Mouse (Mus musculus): ENCODE results near the gene Wdr24. TPM values are rescaled to one million over a fixed set of nuclear protein-coding genes. Genes with fewer than 3 reads are reported as not detected.

The Wdr24 gene
- polyA plus RNA-seq, 2 experiments = 26.0 to 45.1 TPM

DNA sequence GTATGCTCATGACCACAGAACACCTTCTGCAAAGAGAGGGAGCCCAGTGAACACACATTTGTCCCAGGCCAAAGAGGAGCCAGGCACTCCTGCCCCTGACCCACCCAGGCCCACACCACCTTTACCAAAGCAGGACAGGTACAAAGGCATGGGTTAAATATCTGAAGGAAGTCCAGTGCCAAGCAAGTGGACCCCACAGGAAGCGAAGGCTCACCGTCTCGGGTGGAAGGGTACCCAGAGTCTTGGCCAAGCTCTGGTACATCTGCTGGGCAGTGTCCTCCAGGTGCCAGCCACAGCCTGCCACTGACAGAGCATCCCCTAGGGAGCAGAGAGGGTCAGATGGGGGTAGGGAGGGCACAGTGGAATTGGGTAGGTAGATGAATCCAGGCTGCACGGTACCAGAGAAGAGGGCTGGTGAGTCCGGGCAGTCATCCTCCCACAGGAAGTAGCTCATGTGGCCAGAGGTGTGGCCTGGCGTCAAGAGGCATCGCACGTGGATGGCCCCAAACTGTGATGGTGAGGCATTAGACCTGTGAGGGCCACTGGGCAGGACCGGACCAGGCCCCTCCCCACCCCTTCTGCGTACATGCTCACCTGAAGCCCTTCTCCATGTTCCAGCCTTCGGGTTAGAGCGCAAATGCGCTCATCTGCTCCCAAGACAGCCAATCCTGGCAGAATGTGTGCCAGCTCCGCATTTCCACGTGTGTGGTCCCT lies 39.4 kb upstream of the Wdr24 start:
- Histone ChIP-seq H3K27me3 (ENCODE audit: control insufficient read depth, insufficient read depth, low read length) (no peaks in the 10 kb centered on the region), H3K9me3 (ENCODE audit: control insufficient read depth, low read length) (no peaks in the 10 kb centered on the region), H3K9ac (ENCODE audit: low read depth, low read length, severe bottlenecking) (peak overlapping the region; percentile 52; the same call in 1 of the 2 replicates), H3K36me3 (ENCODE audit: control insufficient read depth, insufficient read depth, low read length) (peaks cover 38% of the 10 kb centered on the region), H3K27ac (replicated peaks; ENCODE audit: low read depth, low read length) (no peak overlapping the region), H3K4me3 (replicated peaks; ENCODE audit: low read length) (peak overlapping the region; percentile 53), H3K4me2 (replicated peaks; ENCODE audit: low read depth, low read length, severe bottlenecking) (peak overlapping the region; percentile 70), H3K4me1 (ENCODE audit: control insufficient read depth, insufficient read depth, low read length) (peaks cover 13% of the 10 kb centered on the region)
- ATAC-seq (ENCODE audit: low FRiP score, low read depth) = no peak
- no peak for DNase-seq (ENCODE audit: low spot score)
- TF ChIP-seq POLR2A (IDR thresholded peaks at IDR 0.05; ENCODE audit: borderline replicate concordance, extremely low read depth, insufficient read depth, insufficient read length) = no peak
- 81% methylated on average over 15 of the region's 15 CpGs for WGBS

DNA sequence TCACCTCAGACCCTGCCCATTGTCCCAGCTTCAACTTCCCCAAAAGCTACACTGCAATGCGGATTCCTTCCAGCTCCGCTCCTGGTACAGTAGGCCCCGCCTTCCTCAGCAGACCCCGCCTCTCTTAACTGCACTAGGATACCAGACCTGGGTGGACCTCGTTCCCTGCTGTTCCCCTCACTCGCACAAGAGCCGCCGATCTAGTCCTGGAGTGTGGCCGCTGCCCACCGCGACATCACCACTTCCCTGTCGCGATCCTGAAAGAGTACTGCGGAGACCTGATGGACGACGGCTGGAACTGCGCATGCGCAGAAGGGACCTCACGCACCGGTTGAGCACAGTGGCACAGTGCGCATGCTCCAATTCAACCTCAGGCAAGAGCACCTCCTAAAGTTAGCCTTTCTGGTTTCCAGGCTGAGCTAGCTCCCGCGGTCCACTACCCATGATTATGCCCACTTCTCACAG lies 38.1 kb upstream of the Wdr24 start, which contains the start of gene Haghl:
Gene Haghl, minus strand, starts transcription at position 393 of the 465 bp plus-strand sequence.
- under 1% methylated on average over 23 of the region's 23 CpGs for WGBS
- peak; percentile 96 for DNase-seq (ENCODE audit: low spot score)
- H3K9me3 ChIP-seq (ENCODE audit: control insufficient read depth, low read length) = no peaks in the 10 kb centered on the region
- peak; percentile 90 for ATAC-seq (ENCODE audit: low FRiP score, low read depth)
- H3K27me3 ChIP-seq (ENCODE audit: control insufficient read depth, insufficient read depth, low read length) = no peaks in the 10 kb centered on the region
- H3K9ac ChIP-seq (ENCODE audit: low read depth, low read length, severe bottlenecking) = peak within 1 kb of the TSS; percentile 52
- H3K4me3 ChIP-seq (replicated peaks; ENCODE audit: low read length) = peak within 1 kb of the TSS; percentile 53
- peak within 1 kb of the TSS; percentile 59 for H3K27ac ChIP-seq (replicated peaks; ENCODE audit: low read depth, low read length)
- TF ChIP-seq POLR2A (IDR thresholded peaks at IDR 0.05; ENCODE audit: borderline replicate concordance, extremely low read depth, insufficient read depth, insufficient read length) = 0 out of 2 replicates have a peak, but pooled peaks have one; percentile 41
- H3K4me1 ChIP-seq (ENCODE audit: control insufficient read depth, insufficient read depth, low read length) = peaks cover 13% of the 10 kb centered on the region
- H3K36me3 ChIP-seq (ENCODE audit: control insufficient read depth, insufficient read depth, low read length) = peaks cover 47% of the 10 kb centered on the region
- H3K4me2 ChIP-seq (replicated peaks; ENCODE audit: low read depth, low read length, severe bottlenecking) = peak within 1 kb of the TSS; percentile 70

DNA sequence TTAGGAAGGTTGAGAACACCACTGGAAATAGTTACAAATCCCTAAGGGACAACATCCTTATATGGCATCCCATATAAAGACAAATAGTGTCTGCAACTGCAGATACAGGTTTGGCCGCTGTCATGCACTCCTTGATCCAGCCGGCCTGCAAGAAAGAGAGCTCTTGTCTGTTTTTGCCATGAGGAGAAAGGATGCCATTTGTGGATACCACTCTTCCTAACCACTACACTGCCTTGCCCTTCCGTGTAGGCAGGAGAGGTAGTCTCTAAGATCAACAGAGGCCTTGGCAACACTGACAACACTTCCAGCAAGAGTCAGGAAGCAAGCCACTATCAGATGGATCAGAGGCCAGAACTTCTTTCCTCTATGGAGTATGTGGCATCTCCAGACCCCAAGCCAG lies 37.1 kb upstream of the Wdr24 start, which contains the start of gene Ccdc78:
Gene Ccdc78, plus strand, starts transcription at position 301 of the 400 bp plus-strand sequence.
- Histone ChIP-seq H3K27me3 (ENCODE audit: control insufficient read depth, insufficient read depth, low read length) (no peaks in the 10 kb centered on the region), H3K27ac (replicated peaks; ENCODE audit: low read depth, low read length) (peak within 1 kb of the TSS; percentile 59), H3K9ac (ENCODE audit: low read depth, low read length, severe bottlenecking) (peak within 1 kb of the TSS; percentile 52), H3K9me3 (ENCODE audit: control insufficient read depth, low read length) (no peaks in the 10 kb centered on the region), H3K4me2 (replicated peaks; ENCODE audit: low read depth, low read length, severe bottlenecking) (peak within 1 kb of the TSS; percentile 70), H3K4me3 (replicated peaks; ENCODE audit: low read length) (peak within 1 kb of the TSS; percentile 53), H3K4me1 (ENCODE audit: control insufficient read depth, insufficient read depth, low read length) (peaks cover 17% of the 10 kb centered on the region), H3K36me3 (ENCODE audit: control insufficient read depth, insufficient read depth, low read length) (peaks cover 47% of the 10 kb centered on the region)
- WGBS = 87% methylated on average over 3 of the region's 3 CpGs
- TF ChIP-seq POLR2A (IDR thresholded peaks at IDR 0.05; ENCODE audit: borderline replicate concordance, extremely low read depth, insufficient read depth, insufficient read length) = no peak
- no peak for ATAC-seq (ENCODE audit: low FRiP score, low read depth)
- DNase-seq (ENCODE audit: low spot score) = no peak

DNA sequence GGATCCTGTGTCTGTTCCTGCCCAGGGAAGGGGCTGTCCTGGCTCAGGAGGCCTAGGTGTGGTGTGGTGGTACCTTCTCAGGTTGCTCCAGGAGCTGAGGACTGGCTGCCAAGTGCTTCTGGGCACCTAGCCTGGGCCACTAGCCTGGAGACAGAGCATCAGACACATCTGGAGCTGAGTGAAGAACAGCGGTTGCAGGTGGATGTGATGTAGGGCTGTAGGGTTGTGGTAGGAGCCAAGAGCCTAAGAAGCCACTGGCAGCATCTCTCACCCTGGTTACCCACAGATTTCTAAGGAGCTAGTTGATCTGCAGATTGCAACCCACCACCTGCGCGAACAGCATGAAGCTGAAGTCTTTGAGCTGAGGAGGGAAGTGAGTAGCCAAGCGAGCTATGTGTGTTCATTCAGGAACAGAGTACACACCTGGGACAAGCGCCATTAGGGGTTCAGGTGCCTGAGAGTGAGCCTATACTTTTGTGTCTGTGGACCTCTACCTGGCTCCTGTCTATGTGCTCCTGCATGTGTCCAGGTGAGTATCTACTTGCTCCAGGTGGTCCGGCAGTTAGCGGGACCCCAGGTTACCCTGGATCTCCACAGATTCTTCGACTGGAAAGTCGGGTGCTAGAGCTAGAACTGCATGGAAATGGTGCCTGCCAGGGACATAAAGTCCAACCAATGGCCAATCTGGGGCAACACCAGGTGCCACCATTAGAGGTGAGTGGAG lies 36.5 kb upstream of the Wdr24 start:
- DNase-seq (ENCODE audit: low spot score) = no peak
- WGBS = 94% methylated on average over 9 of the region's 9 CpGs
- no peak overlapping the region for H3K4me2 ChIP-seq (replicated peaks; ENCODE audit: low read depth, low read length, severe bottlenecking)
- no peak overlapping the region for H3K4me3 ChIP-seq (replicated peaks; ENCODE audit: low read length)
- peaks cover 40% of the 10 kb centered on the region for H3K36me3 ChIP-seq (ENCODE audit: control insufficient read depth, insufficient read depth, low read length)
- H3K27me3 ChIP-seq (ENCODE audit: control insufficient read depth, insufficient read depth, low read length) = no peaks in the 10 kb centered on the region
- peaks cover 20% of the 10 kb centered on the region for H3K4me1 ChIP-seq (ENCODE audit: control insufficient read depth, insufficient read depth, low read length)
- no peak for TF ChIP-seq POLR2A (IDR thresholded peaks at IDR 0.05; ENCODE audit: borderline replicate concordance, extremely low read depth, insufficient read depth, insufficient read length)
- H3K9ac ChIP-seq (ENCODE audit: low read depth, low read length, severe bottlenecking) = no peak overlapping the region
- no peaks in the 10 kb centered on the region for H3K9me3 ChIP-seq (ENCODE audit: control insufficient read depth, low read length)
- H3K27ac ChIP-seq (replicated peaks; ENCODE audit: low read depth, low read length) = no peak overlapping the region
- ATAC-seq (ENCODE audit: low FRiP score, low read depth) = no peak

DNA sequence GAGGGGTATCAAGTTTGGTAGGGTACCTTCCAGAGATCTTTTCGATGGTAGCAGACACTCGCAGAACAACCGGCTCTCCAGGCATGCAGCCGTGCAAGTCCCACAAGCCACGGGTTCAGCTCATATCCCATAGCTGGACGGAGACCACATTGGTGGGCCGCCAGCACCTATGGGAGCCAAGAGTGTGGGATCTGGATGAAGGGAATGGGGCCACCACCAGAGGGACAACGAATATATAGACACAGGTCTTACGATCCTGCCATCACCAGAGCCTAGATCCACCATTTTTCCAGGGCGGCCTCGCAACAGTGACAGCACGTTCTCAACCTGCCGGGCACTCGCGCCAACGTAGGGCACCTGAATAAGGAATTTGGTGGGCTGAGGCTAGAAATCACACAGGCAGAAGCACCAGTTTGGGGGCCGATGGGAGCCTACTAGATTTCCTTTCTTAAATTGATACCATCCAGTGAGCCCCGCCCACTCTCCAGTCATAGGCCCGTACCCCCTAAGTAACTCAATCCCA lies 32.0 kb upstream of the Wdr24 start:
- no peak for DNase-seq (ENCODE audit: low spot score)
- peak overlapping the region; percentile 59 for H3K4me3 ChIP-seq (replicated peaks; ENCODE audit: low read length)
- 21% methylated on average over 19 of the region's 19 CpGs for WGBS
- H3K27ac ChIP-seq (replicated peaks; ENCODE audit: low read depth, low read length) = 0 out of 2 replicates have a peak overlapping the region, but pooled peaks have one; percentile 84
- ATAC-seq (ENCODE audit: low FRiP score, low read depth) = no peak; the same call in 1 of the 2 replicates
- H3K9ac ChIP-seq (ENCODE audit: low read depth, low read length, severe bottlenecking) = peak overlapping the region; percentile 60
- H3K36me3 ChIP-seq (ENCODE audit: control insufficient read depth, insufficient read depth, low read length) = peaks cover 17% of the 10 kb centered on the region
- H3K4me1 ChIP-seq (ENCODE audit: control insufficient read depth, insufficient read depth, low read length) = peaks cover 23% of the 10 kb centered on the region
- peak overlapping the region; percentile 97 for H3K4me2 ChIP-seq (replicated peaks; ENCODE audit: low read depth, low read length, severe bottlenecking)
- H3K9me3 ChIP-seq (ENCODE audit: control insufficient read depth, low read length) = no peaks in the 10 kb centered on the region
- no peaks in the 10 kb centered on the region for H3K27me3 ChIP-seq (ENCODE audit: control insufficient read depth, insufficient read depth, low read length)
- TF ChIP-seq POLR2A (IDR thresholded peaks at IDR 0.05; ENCODE audit: borderline replicate concordance, extremely low read depth, insufficient read depth, insufficient read length) = no peak

All from limb, embryonic 14.5 days (tissue).